Mouse (Mus musculus): Measurements from ENCODE around the gene Sh3bp4.

DNA sequence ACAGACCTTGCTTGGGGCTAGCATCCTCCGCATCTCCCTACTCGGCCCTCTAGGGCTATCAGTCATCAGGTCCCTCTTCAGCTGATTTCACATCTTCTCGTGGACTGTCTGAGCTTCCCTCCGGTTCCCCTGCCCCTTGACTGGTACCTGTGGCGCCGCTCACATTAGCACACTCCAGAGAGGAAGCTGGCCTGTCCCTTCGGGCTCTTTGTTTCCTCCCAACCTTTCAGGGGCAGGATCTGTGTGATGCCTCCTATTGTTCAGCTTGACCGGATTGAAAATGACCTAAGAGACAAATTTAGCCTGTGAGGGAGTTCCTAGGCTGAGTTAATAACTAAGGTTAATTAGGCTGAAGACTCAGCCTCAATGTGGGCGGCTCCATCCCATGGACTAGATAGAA is 69.9 kb downstream of the Sh3bp4 start:
- no peak for TF ChIP-seq CTCF (IDR thresholded peaks at IDR 0.05; ENCODE audit: insufficient read depth, low read length)
- TF ChIP-seq POLR2A (IDR thresholded peaks at IDR 0.05; ENCODE audit: borderline replicate concordance, extremely low read depth, low read depth, low read length), result no peak
